Mouse (Mus musculus) frontal cortex, adult 2 months (tissue): ENCODE data around the gene Prpf19. TPM values are rescaled to one million over a fixed set of nuclear protein-coding genes. Genes with fewer than 3 reads are reported as not detected.

Experiments used
- DNase-seq, 2 experiments: peaks; one replicate each; pipeline ENCODE4 v3.0.0; 2022; ENCODE audit warnings: low spot score in 1 of 2; ENCODE audit errors: extremely low spot score in 1 of 2
- polyA plus RNA-seq: library from polyadenylated mRNA; depleted of rRNA; stranded (reverse); fragments of >200 nt; gene quantifications from 2 replicates; pipeline ENCODE4 v1.2.3, GENCODE M21; 2012

The Prpf19 gene
- polyA plus RNA-seq, 1 experiment = 207 TPM

GRCm38 (mm10) chr19:10881426-10882154 is 13.4 kb upstream of the Prpf19 start, which contains the start of gene Tmem109:
Gene Tmem109 (minus strand): TSS chr19:10882001.
- DNase-seq = peak; percentile 87 to 93

GRCm38 (mm10) chr19:10892201-10892600 is 2.8 kb upstream of the Prpf19 start:
- no peak for DNase-seq

GRCm38 (mm10) chr19:10895708-10896107 is 677 bp downstream of the Prpf19 start:
- DNase-seq = peak in 1 of 2 experiments; percentile 26

- DNase-seq = no peak
Measured at GRCm38 (mm10) chr19:10896849-10897248, 1.8 kb downstream of the Prpf19 start.

- DNase-seq = no peak
Measured at GRCm38 (mm10) chr19:10897491-10897890, 2.5 kb downstream of the Prpf19 start.

- DNase-seq = no peak
Measured at GRCm38 (mm10) chr19:10900315-10900714, 5.3 kb downstream of the Prpf19 start.

GRCm38 (mm10) chr19:10901046-10901445 is 6.0 kb downstream of the Prpf19 start:
- DNase-seq = no peak

- DNase-seq = no peak
Measured at GRCm38 (mm10) chr19:10904512-10904911, 9.5 kb downstream of the Prpf19 start.

- peak; percentile 57 to 66 for DNase-seq
Measured at GRCm38 (mm10) chr19:10904927-10905727, 10.1 kb downstream of the Prpf19 start.

GRCm38 (mm10) chr19:10905728-10906000 is 10.6 kb downstream of the Prpf19 start:
- no peak for DNase-seq

- DNase-seq = peak in 1 of 2 experiments; percentile 77
Measured at GRCm38 (mm10) chr19:10907891-10908290, 12.9 kb downstream of the Prpf19 start.

- DNase-seq = no peak
Measured at GRCm38 (mm10) chr19:10909087-10909721, 14.2 kb downstream of the Prpf19 start.

GRCm38 (mm10) chr19:10914291-10914690 is 19.3 kb downstream of the Prpf19 start:
- DNase-seq = no peak

GRCm38 (mm10) chr19:10914870-10915269 is 19.8 kb downstream of the Prpf19 start:
- DNase-seq = no peak

GRCm38 (mm10) chr19:10916506-10916905 is 21.5 kb downstream of the Prpf19 start:
- no peak for DNase-seq

GRCm38 (mm10) chr19:10918321-10918991 is 23.4 kb downstream of the Prpf19 start:
- no peak for DNase-seq

- DNase-seq = no peak
Measured at GRCm38 (mm10) chr19:10920532-10920931, 25.5 kb downstream of the Prpf19 start, which contains the start of gene Zp1. Gene Zp1 (minus strand): TSS chr19:10920632.

- no peak for DNase-seq
Measured at GRCm38 (mm10) chr19:10921058-10921457, 26.0 kb downstream of the Prpf19 start.

- no peak for DNase-seq
Measured at GRCm38 (mm10) chr19:10924220-10924619, 29.2 kb downstream of the Prpf19 start.

GRCm38 (mm10) chr19:10926123-10926621 is 31.1 kb downstream of the Prpf19 start:
- no peak for DNase-seq

- DNase-seq = no peak
Measured at GRCm38 (mm10) chr19:10926666-10927065, 31.6 kb downstream of the Prpf19 start.
